Mouse (Mus musculus) layer of hippocampus, adult 11-12 months (tissue): ENCODE measurements around the gene Mul1.

Experiments
- DNase-seq: peaks from one replicate; pipeline ENCODE4 v3.0.0; 2022; ENCODE audit warnings: low spot score

The Mul1 gene

GRCm38 (mm10) chr4:138444941-138445340, 10.5 kb downstream of the Mul1 start:
- no peak for DNase-seq

- peak; percentile 33 for DNase-seq
Measured at GRCm38 (mm10) chr4:138446981-138447380, 12.5 kb downstream of the Mul1 start.

GRCm38 (mm10) chr4:138447387-138447786, 12.9 kb downstream of the Mul1 start:
- peak; percentile 94 for DNase-seq

- DNase-seq = no peak
Measured at GRCm38 (mm10) chr4:138447827-138448602, 13.5 kb downstream of the Mul1 start.

GRCm38 (mm10) chr4:138448872-138449615, 14.6 kb downstream of the Mul1 start:
- DNase-seq = no peak

- no peak for DNase-seq
Measured at GRCm38 (mm10) chr4:138449636-138450314, 15.3 kb downstream of the Mul1 start.

- no peak for DNase-seq
Measured at GRCm38 (mm10) chr4:138452306-138453096, 18.0 kb downstream of the Mul1 start.

- no peak for DNase-seq
Measured at GRCm38 (mm10) chr4:138453097-138453752, 18.8 kb downstream of the Mul1 start.

GRCm38 (mm10) chr4:138453753-138454570, 19.5 kb downstream of the Mul1 start, which contains the start of gene Camk2n1:
Gene Camk2n1 (plus strand): TSS chr4:138454314.
- peak; percentile 83 for DNase-seq

- peak; percentile 69 for DNase-seq
Measured at GRCm38 (mm10) chr4:138454571-138455140, 20.2 kb downstream of the Mul1 start.

GRCm38 (mm10) chr4:138455141-138455955, 20.9 kb downstream of the Mul1 start:
- peak; percentile 43 for DNase-seq

GRCm38 (mm10) chr4:138455956-138456341, 21.5 kb downstream of the Mul1 start:
- no peak for DNase-seq

- no peak for DNase-seq
Measured at GRCm38 (mm10) chr4:138456536-138456935, 22.1 kb downstream of the Mul1 start.

GRCm38 (mm10) chr4:138457091-138457490, 22.6 kb downstream of the Mul1 start:
- no peak for DNase-seq

GRCm38 (mm10) chr4:138458171-138458570, 23.7 kb downstream of the Mul1 start:
- DNase-seq = no peak

GRCm38 (mm10) chr4:138458735-138459440, 24.4 kb downstream of the Mul1 start:
- no peak for DNase-seq

- DNase-seq = no peak
Measured at GRCm38 (mm10) chr4:138459775-138460174, 25.3 kb downstream of the Mul1 start.

- DNase-seq = no peak
Measured at GRCm38 (mm10) chr4:138460910-138461309, 26.4 kb downstream of the Mul1 start.

GRCm38 (mm10) chr4:138461471-138461870, 27.0 kb downstream of the Mul1 start:
- no peak for DNase-seq
